Mouse (Mus musculus) hindbrain, embryonic 10.5 days (tissue): Measurements from ENCODE around the gene Jpt2. TPM values are rescaled to one million over a fixed set of nuclear protein-coding genes. Genes with fewer than 3 reads are reported as not detected.

Source experiments
- DNase-seq: peaks from one replicate; pipeline ENCODE4 v3.0.0-alpha.2; 2017; ENCODE audit warnings: low spot score
- H3K27ac ChIP-seq: fragments of 300-500 bp; sonication (generic); 2 replicates; pipeline ENCODE4 v1.5.1; 2016; ENCODE audit warnings: mild to moderate bottlenecking, moderate library complexity
- H3K27me3 ChIP-seq: fragments of 300-500 bp; sonication (generic); 2 replicates; pipeline ENCODE4 v1.6.1; 2016; ENCODE audit warnings: mild to moderate bottlenecking; ENCODE audit not compliant: poor library complexity, insufficient read depth, severe bottlenecking
- H3K36me3 ChIP-seq: fragments of 300-500 bp; sonication (generic); 2 replicates; pipeline ENCODE4 v1.6.1; 2016; ENCODE audit warnings: mild to moderate bottlenecking, moderate library complexity
- H3K4me1 ChIP-seq: fragments of 300-500 bp; sonication (generic); replicated peaks from 2 replicates; pipeline ENCODE4 v1.6.1; 2016; ENCODE audit warnings: mild to moderate bottlenecking
- H3K4me3 ChIP-seq: fragments of 300-500 bp; sonication (generic); 2 replicates; pipeline ENCODE4 v1.5.1; 2016; ENCODE audit warnings: mild to moderate bottlenecking, moderate library complexity
- H3K9me3 ChIP-seq: fragments of 300-500 bp; sonication (generic); 2 replicates; pipeline ENCODE4 v1.6.1; 2016; ENCODE audit warnings: mild to moderate bottlenecking, moderate library complexity
- WGBS: fragments of 180-500 bp; shearing (Covaris S2); methylation state at CpG from one replicate; pipeline ENCODE4 v1.1.7; 2016; 5-methylcytosine and 5-hydroxymethylcytosine counted together
- polyA plus RNA-seq: library from polyadenylated mRNA; unstranded; fragments of >200 nt; fragmentation: Nextera tagmentation; extraction: Ambion mirVana; gene quantifications from 2 replicates; pipeline ENCODE4 v1.2.1, GENCODE M21; 2016

Jpt2 gene
- polyA plus RNA-seq, 1 experiment from 2014 or later, result 358 TPM

GRCm38 (mm10) chr17:24937266-24937665 is 23.2 kb downstream of the Jpt2 start:
- Histone ChIP-seq H3K4me3 (peak overlapping the region; percentile 99), H3K9me3 (no peaks in the 10 kb centered on the region), H3K4me1 (peaks cover 30% of the 10 kb centered on the region), H3K27ac (peak overlapping the region; percentile 92), H3K36me3 (peaks cover 25% of the 10 kb centered on the region), H3K27me3 (no peaks in the 10 kb centered on the region)
- WGBS, result 48% methylated on average over 6 of the region's 6 CpGs
- DNase-seq, result no peak

GRCm38 (mm10) chr17:24936259-24937237 is 23.9 kb downstream of the Jpt2 start, which contains the start of gene Mapk8ip3:
Gene Mapk8ip3, minus strand, starts transcription at chr17:24936977.
- peak within 1 kb of the TSS; percentile 99 for H3K4me3 ChIP-seq
- no peaks in the 10 kb centered on the region for H3K9me3 ChIP-seq
- peak within 1 kb of the TSS; percentile 92 for H3K27ac ChIP-seq
- peaks cover 30% of the 10 kb centered on the region for H3K4me1 ChIP-seq
- under 1% methylated on average over 78 of the region's 78 CpGs for WGBS
- no peaks in the 10 kb centered on the region for H3K27me3 ChIP-seq
- peak; percentile 95 for DNase-seq
- H3K36me3 ChIP-seq, result peaks cover 30% of the 10 kb centered on the region

GRCm38 (mm10) chr17:24935666-24936065 is 24.8 kb downstream of the Jpt2 start:
- H3K4me3 ChIP-seq, result peak overlapping the region; percentile 99
- peaks cover 31% of the 10 kb centered on the region for H3K36me3 ChIP-seq
- DNase-seq, result no peak
- H3K4me1 ChIP-seq, result peaks cover 30% of the 10 kb centered on the region
- no peak overlapping the region; the same call in 1 of the 2 replicates for H3K27ac ChIP-seq
- no peaks in the 10 kb centered on the region for H3K9me3 ChIP-seq
- H3K27me3 ChIP-seq, result no peaks in the 10 kb centered on the region

- WGBS, result 89% methylated on average over 4 of the region's 4 CpGs
- H3K27ac ChIP-seq, result no peak overlapping the region
- peaks cover 31% of the 10 kb centered on the region for H3K36me3 ChIP-seq
- peaks cover 30% of the 10 kb centered on the region for H3K4me1 ChIP-seq
- DNase-seq, result no peak
- H3K27me3 ChIP-seq, result no peaks in the 10 kb centered on the region
- no peaks in the 10 kb centered on the region for H3K9me3 ChIP-seq
- peak overlapping the region; percentile 99 for H3K4me3 ChIP-seq
Observed at GRCm38 (mm10) chr17:24934926-24935325, 25.6 kb downstream of the Jpt2 start.

- Histone ChIP-seq H3K36me3 (peaks cover 40% of the 10 kb centered on the region), H3K27ac (no peak overlapping the region), H3K4me1 (peaks cover 30% of the 10 kb centered on the region), H3K27me3 (no peaks in the 10 kb centered on the region), H3K4me3 (no peak overlapping the region), H3K9me3 (no peaks in the 10 kb centered on the region)
- whole genome bisulfite sequencing, result 85% methylated on average over 4 of the region's 4 CpGs
- no peak for DNase-seq
Observed at GRCm38 (mm10) chr17:24933163-24933562, 27.3 kb downstream of the Jpt2 start.

GRCm38 (mm10) chr17:24932431-24932830 is 28.1 kb downstream of the Jpt2 start:
- Histone ChIP-seq H3K27ac (no peak overlapping the region), H3K9me3 (no peaks in the 10 kb centered on the region), H3K36me3 (peaks cover 46% of the 10 kb centered on the region), H3K4me3 (no peak overlapping the region), H3K4me1 (peaks cover 30% of the 10 kb centered on the region), H3K27me3 (no peaks in the 10 kb centered on the region)
- WGBS, result 99% methylated on average over 4 of the region's 4 CpGs
- no peak for DNase-seq

- Histone ChIP-seq H3K9me3 (no peaks in the 10 kb centered on the region), H3K4me1 (peaks cover 12% of the 10 kb centered on the region; the same call in 1 of the 2 replicates), H3K27ac (no peak overlapping the region), H3K27me3 (no peaks in the 10 kb centered on the region), H3K4me3 (no peak overlapping the region), H3K36me3 (peaks cover 76% of the 10 kb centered on the region)
- DNase-seq, result no peak
- WGBS, result 94% methylated on average over 1 of the region's 1 CpGs
Observed at GRCm38 (mm10) chr17:24929506-24929905, 31.0 kb downstream of the Jpt2 start.

GRCm38 (mm10) chr17:24923246-24923645 is 37.2 kb downstream of the Jpt2 start:
- peaks cover 98% of the 10 kb centered on the region for H3K36me3 ChIP-seq
- H3K27me3 ChIP-seq, result no peaks in the 10 kb centered on the region
- H3K27ac ChIP-seq, result no peak overlapping the region
- 93% methylated on average over 1 of the region's 1 CpGs for WGBS
- H3K4me1 ChIP-seq, result no peaks in the 10 kb centered on the region
- no peaks in the 10 kb centered on the region for H3K9me3 ChIP-seq
- DNase-seq, result no peak
- H3K4me3 ChIP-seq, result no peak overlapping the region

- no peak for DNase-seq
- peaks cover 100% of the 10 kb centered on the region for H3K36me3 ChIP-seq
Observed at GRCm38 (mm10) chr17:24913984-24914383, 46.5 kb downstream of the Jpt2 start.

GRCm38 (mm10) chr17:24907591-24907990 is 52.9 kb downstream of the Jpt2 start:
- H3K4me3 ChIP-seq, result no peak overlapping the region
- H3K36me3 ChIP-seq, result peaks cover 100% of the 10 kb centered on the region
- H3K27me3 ChIP-seq, result no peaks in the 10 kb centered on the region
- no peaks in the 10 kb centered on the region for H3K9me3 ChIP-seq
- 96% methylated on average over 2 of the region's 2 CpGs for WGBS
- no peaks in the 10 kb centered on the region for H3K4me1 ChIP-seq
- DNase-seq, result no peak
- no peak overlapping the region for H3K27ac ChIP-seq

More at GRCm38 (mm10) chr17:24913984-24914383, 46.5 kb downstream of the Jpt2 start:
- Histone ChIP-seq H3K4me1 (no peaks in the 10 kb centered on the region), H3K4me3 (no peak overlapping the region), H3K9me3 (no peaks in the 10 kb centered on the region), H3K27ac (no peak overlapping the region), H3K27me3 (no peaks in the 10 kb centered on the region)

- H3K4me3 ChIP-seq, result no peak overlapping the region
- peaks cover 100% of the 10 kb centered on the region for H3K36me3 ChIP-seq
- no peak overlapping the region for H3K27ac ChIP-seq
- H3K9me3 ChIP-seq, result no peaks in the 10 kb centered on the region
- no peaks in the 10 kb centered on the region for H3K4me1 ChIP-seq
- DNase-seq, result no peak
- 93% methylated on average over 9 of the region's 9 CpGs for WGBS
- no peaks in the 10 kb centered on the region for H3K27me3 ChIP-seq
Observed at GRCm38 (mm10) chr17:24903767-24904166, 56.7 kb downstream of the Jpt2 start.

GRCm38 (mm10) chr17:24902671-24903474 is 57.6 kb downstream of the Jpt2 start:
- peaks cover 100% of the 10 kb centered on the region for H3K36me3 ChIP-seq
- peak overlapping the region; percentile 35; the same call in 1 of the 2 replicates for H3K27ac ChIP-seq
- H3K4me3 ChIP-seq, result no peak overlapping the region
- H3K27me3 ChIP-seq, result no peaks in the 10 kb centered on the region
- WGBS, result 68% methylated on average over 9 of the region's 9 CpGs
- no peaks in the 10 kb centered on the region for H3K9me3 ChIP-seq
- no peak for DNase-seq
- H3K4me1 ChIP-seq, result peaks cover 8% of the 10 kb centered on the region

GRCm38 (mm10) chr17:24902124-24902523 is 58.4 kb downstream of the Jpt2 start:
- peaks cover 100% of the 10 kb centered on the region for H3K36me3 ChIP-seq
- H3K27ac ChIP-seq, result no peak overlapping the region
- H3K9me3 ChIP-seq, result no peaks in the 10 kb centered on the region
- H3K4me3 ChIP-seq, result no peak overlapping the region
- 91% methylated on average over 5 of the region's 5 CpGs for WGBS
- DNase-seq, result no peak
- peaks cover 15% of the 10 kb centered on the region for H3K4me1 ChIP-seq
- H3K27me3 ChIP-seq, result no peaks in the 10 kb centered on the region
